Mouse (Mus musculus) lung, embryonic 14.5 days (tissue): ENCODE measurements at regions not wholly inside any gene's neighbourhood (a gene's known extent, or its start where the extent isn't known, plus 50 kb on each side); places are given as distances from the start of the nearest gene placed in this dataset.

Experiments
- ATAC-seq: fragments of 200-750 bp; cut with Nextera tagmentation; 2 replicates; pipeline ENCODE4 v1.8.0; 2017; ENCODE audit warnings: mild to moderate bottlenecking, moderate TSS enrichment, moderate library complexity; ENCODE audit not compliant: insufficient read depth
- DNase-seq: peaks from one replicate; pipeline ENCODE4 v3.0.0-alpha.2; 2015
- H3K27ac ChIP-seq: fragments of 300-500 bp; sonication (generic); 2 replicates; pipeline ENCODE4 v1.5.1; 2014; ENCODE audit warnings: low read depth, mild to moderate bottlenecking, moderate library complexity
- H3K27me3 ChIP-seq: fragments of 300-500 bp; sonication (generic); 2 replicates; pipeline ENCODE4 v1.6.1; 2014; ENCODE audit warnings: low read length, control low read depth; ENCODE audit not compliant: insufficient read depth
- H3K36me3 ChIP-seq: fragments of 300-500 bp; sonication (generic); 2 replicates; pipeline ENCODE4 v1.6.1; 2014; ENCODE audit warnings: control low read depth; ENCODE audit not compliant: insufficient read depth
- H3K4me1 ChIP-seq: fragments of 300-500 bp; sonication (generic); 2 replicates; pipeline ENCODE4 v1.6.1; 2014; ENCODE audit warnings: antibody characterized with exemption, control low read depth; ENCODE audit not compliant: insufficient read depth
- H3K4me2 ChIP-seq: fragments of 300-500 bp; sonication (generic); 2 replicates; pipeline ENCODE4 v1.6.1; 2014; ENCODE audit warnings: mild to moderate bottlenecking
- H3K4me3 ChIP-seq: fragments of 300-500 bp; sonication (generic); 2 replicates; pipeline ENCODE4 v1.5.1; 2014; ENCODE audit warnings: low read depth, low read length
- H3K9ac ChIP-seq: fragments of 300-500 bp; sonication (generic); 2 replicates; pipeline ENCODE4 v1.6.1; 2014
- H3K9me3 ChIP-seq: fragments of 300-500 bp; sonication (generic); 2 replicates; pipeline ENCODE4 v1.6.1; 2016; ENCODE audit warnings: low read depth, low read length, control low read depth
- CTCF ChIP-seq: IDR thresholded peaks from 2 replicates; pipeline ENCODE4 v1.5.1; 2016; ENCODE audit warnings: antibody characterized with exemption, low read depth
- WGBS: fragments of 180-500 bp; shearing (Covaris S2); extraction: QIAGEN DNeasy Blood & Tissue Kit; methylation state at CpG from one replicate; pipeline ENCODE4 v1.1.7; 2014; 5-methylcytosine and 5-hydroxymethylcytosine counted together

GRCm38 (mm10) chr4:53263776-53264175 is 104.1 kb upstream of the Abca1 start:
- DNase-seq: peak; percentile 94
- 17% methylated on average over 13 of the region's 13 CpGs for WGBS
- Histone ChIP-seq H3K4me3 (no peak overlapping the region), H3K9me3 (no peaks in the 10 kb centered on the region), H3K27me3 (no peaks in the 10 kb centered on the region), H3K36me3 (no peaks in the 10 kb centered on the region), H3K9ac (no peak overlapping the region), H3K4me1 (peaks cover 12% of the 10 kb centered on the region; the same call in 1 of the 2 replicates), H3K4me2 (no peak overlapping the region), H3K27ac (0 out of 2 replicates have a peak overlapping the region, but pooled peaks have one; percentile 48)
- ATAC-seq: peak; percentile 94
- TF ChIP-seq CTCF: peak; percentile 47

DNA sequence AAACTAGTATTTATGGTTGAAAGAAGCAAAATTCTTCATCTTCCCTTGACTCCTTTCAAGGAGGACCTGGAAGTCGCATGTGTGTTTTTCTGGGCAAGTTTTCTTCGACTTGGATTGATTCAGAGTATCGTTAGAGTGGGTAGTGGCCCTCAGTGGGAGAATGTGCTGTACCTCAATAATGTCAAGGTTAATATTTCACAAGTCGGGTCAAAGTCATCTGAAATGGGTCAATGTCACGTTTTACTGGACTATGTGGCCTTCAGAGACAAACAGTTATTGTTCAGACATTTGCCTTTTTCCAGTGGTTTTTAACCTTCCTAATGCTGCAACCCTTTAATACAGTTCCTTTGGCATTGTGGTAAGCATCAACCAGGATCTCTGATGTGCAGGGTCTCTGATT is 102.8 kb upstream of the Abca1 start:
- no peaks in the 10 kb centered on the region for H3K9me3 ChIP-seq
- WGBS: 88% methylated on average over 5 of the region's 5 CpGs

GRCm38 (mm10) chr4:53261556-53262140 is 102.0 kb upstream of the Abca1 start:
- Histone ChIP-seq H3K4me1 (peaks cover 12% of the 10 kb centered on the region; the same call in 1 of the 2 replicates), H3K27ac (no peak overlapping the region), H3K9me3 (no peaks in the 10 kb centered on the region), H3K27me3 (no peaks in the 10 kb centered on the region), H3K4me2 (no peak overlapping the region), H3K4me3 (no peak overlapping the region), H3K36me3 (no peaks in the 10 kb centered on the region), H3K9ac (no peak overlapping the region)
- ATAC-seq (no peak), DNase-seq (no peak)
- no peak for TF ChIP-seq CTCF
- WGBS: 66% methylated on average over 6 of the region's 6 CpGs

More for the DNA sequence above, 102.8 kb upstream of the Abca1 start:
- ATAC-seq (no peak), DNase-seq (no peak)
- no peak overlapping the region for H3K4me2 ChIP-seq
- no peak overlapping the region for H3K27ac ChIP-seq
- H3K36me3 ChIP-seq: no peaks in the 10 kb centered on the region
- H3K4me1 ChIP-seq: peaks cover 12% of the 10 kb centered on the region; the same call in 1 of the 2 replicates
- TF ChIP-seq CTCF: no peak
- no peaks in the 10 kb centered on the region for H3K27me3 ChIP-seq
- H3K4me3 ChIP-seq: no peak overlapping the region
- no peak overlapping the region for H3K9ac ChIP-seq

DNA sequence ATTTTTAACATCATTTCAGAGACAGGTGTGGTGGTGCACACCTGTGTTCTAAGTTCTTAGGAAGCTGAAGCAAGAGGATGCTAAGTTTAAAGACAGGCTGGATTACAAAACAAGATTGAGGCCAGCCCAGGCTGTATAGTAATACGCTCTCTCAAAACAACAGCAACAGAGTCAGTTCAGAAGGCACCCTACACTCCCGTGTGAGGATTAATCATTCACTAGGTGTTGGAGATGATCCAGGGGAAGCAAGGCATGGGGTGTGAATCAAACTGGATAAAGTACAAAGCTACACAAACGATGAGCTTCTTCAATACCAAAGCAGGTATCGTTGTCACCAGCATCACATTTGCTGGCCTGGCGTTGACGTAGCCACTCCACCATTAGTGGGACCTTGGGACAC is 99.3 kb upstream of the Abca1 start:
- Histone ChIP-seq H3K27ac (no peak overlapping the region), H3K36me3 (no peaks in the 10 kb centered on the region), H3K9ac (no peak overlapping the region), H3K27me3 (no peaks in the 10 kb centered on the region), H3K9me3 (no peaks in the 10 kb centered on the region), H3K4me3 (no peak overlapping the region), H3K4me1 (peaks cover 9% of the 10 kb centered on the region; the same call in 1 of the 2 replicates), H3K4me2 (no peak overlapping the region)
- DNase-seq: no peak
- no peak for TF ChIP-seq CTCF
- no peak for ATAC-seq
- 86% methylated on average over 6 of the region's 6 CpGs for WGBS

- Histone ChIP-seq H3K9ac (no peak overlapping the region), H3K4me2 (no peak overlapping the region), H3K4me1 (0 out of 2 replicates have a peak, but pooled peaks cover 4% of the 10 kb centered on the region), H3K27me3 (no peaks in the 10 kb centered on the region), H3K9me3 (no peaks in the 10 kb centered on the region), H3K36me3 (no peaks in the 10 kb centered on the region), H3K4me3 (no peak overlapping the region), H3K27ac (no peak overlapping the region)
- TF ChIP-seq CTCF: no peak
- no peak for DNase-seq
- ATAC-seq: no peak
- 45% methylated on average over 5 of the region's 5 CpGs for WGBS
Observed at GRCm38 (mm10) chr4:53256996-53257395, 97.3 kb upstream of the Abca1 start.

DNA sequence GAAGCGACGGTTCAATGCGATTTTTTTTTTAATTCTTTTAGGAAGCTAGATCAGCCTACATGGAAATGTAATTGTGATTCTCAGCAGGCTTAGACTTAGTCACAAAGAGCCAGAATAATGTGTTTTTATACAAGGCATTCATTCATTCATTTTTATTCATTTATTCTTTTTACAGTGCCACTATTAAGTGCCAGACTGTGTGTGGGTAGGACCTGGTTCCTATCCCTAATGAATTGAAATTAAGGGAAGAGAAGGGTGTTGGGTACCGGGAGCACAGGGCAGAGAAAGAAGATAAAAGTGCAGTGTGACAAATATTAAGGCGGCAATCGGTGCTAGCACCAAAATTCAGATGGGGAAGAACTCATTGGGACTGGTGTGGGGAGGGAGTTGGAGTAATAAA is 94.8 kb upstream of the Abca1 start:
- WGBS: 86% methylated on average over 6 of the region's 6 CpGs
- H3K4me1 ChIP-seq: 0 out of 2 replicates have a peak, but pooled peaks cover 4% of the 10 kb centered on the region
- no peak for DNase-seq
- TF ChIP-seq CTCF: no peak
- no peaks in the 10 kb centered on the region for H3K36me3 ChIP-seq
- H3K27ac ChIP-seq: no peak overlapping the region
- no peak overlapping the region for H3K4me3 ChIP-seq
- H3K9me3 ChIP-seq: no peaks in the 10 kb centered on the region
- H3K9ac ChIP-seq: no peak overlapping the region
- H3K27me3 ChIP-seq: no peaks in the 10 kb centered on the region
- no peak overlapping the region for H3K4me2 ChIP-seq
- no peak for ATAC-seq

- H3K27me3 ChIP-seq: no peaks in the 10 kb centered on the region
- ATAC-seq (no peak), DNase-seq (peak; percentile 23)
- TF ChIP-seq CTCF: no peak
- H3K27ac ChIP-seq: no peak overlapping the region
- H3K36me3 ChIP-seq: no peaks in the 10 kb centered on the region
- H3K9me3 ChIP-seq: no peaks in the 10 kb centered on the region
- H3K4me2 ChIP-seq: no peak overlapping the region
- H3K9ac ChIP-seq: no peak overlapping the region
- 0 out of 2 replicates have a peak, but pooled peaks cover 4% of the 10 kb centered on the region for H3K4me1 ChIP-seq
- H3K4me3 ChIP-seq: no peak overlapping the region
- WGBS: 56% methylated on average over 4 of the region's 4 CpGs
Observed at GRCm38 (mm10) chr4:53253680-53254079, 94.0 kb upstream of the Abca1 start.

GRCm38 (mm10) chr4:53250325-53250724 is 90.6 kb upstream of the Abca1 start:
- Histone ChIP-seq H3K4me2 (no peak overlapping the region), H3K4me1 (0 out of 2 replicates have a peak, but pooled peaks cover 4% of the 10 kb centered on the region), H3K27ac (no peak overlapping the region), H3K9ac (no peak overlapping the region), H3K36me3 (no peaks in the 10 kb centered on the region), H3K9me3 (no peaks in the 10 kb centered on the region), H3K27me3 (no peaks in the 10 kb centered on the region), H3K4me3 (no peak overlapping the region)
- DNase-seq (no peak), ATAC-seq (no peak)
- no peak for TF ChIP-seq CTCF
- 90% methylated on average over 3 of the region's 3 CpGs for WGBS
